In genomic region chr10:125794504-125794903, GRCm38 (mm10) we compare ENCODE assay signal across 12 mouse cellular contexts.
"Had no signal": no experiment of that assay in that cellular context is flagged by ENCODE, and none has a peak within 500 bp of the region (broad histone marks: within the 10 kb centered on the region; RNA-seq: fewer than 3 reads in every experiment).

No protein-coding gene starts in this region.

- DNase-seq: left cerebral cortex, postnatal 4 days; liver; liver, embryonic 13.5 days; liver, postnatal 0 days; lung, adult 18-20 months; lung, adult 2 months; lung, embryonic 14.5 days; lung, postnatal 10 days; lung, postnatal 14 days; lung, postnatal 36 days; lung, postnatal 4 days; midbrain, embryonic 14.5 days had no signal
